Mouse (Mus musculus) forebrain, embryonic 12.5 days (tissue): ENCODE measurements around the gene Slc25a51. TPM values are rescaled to one million over a fixed set of nuclear protein-coding genes. Genes with fewer than 3 reads are reported as not detected.

Experiments used
- ATAC-seq: fragments of 200-750 bp; cut with Nextera tagmentation; 2 replicates; pipeline ENCODE4 v1.8.0; 2017; ENCODE audit warnings: moderate TSS enrichment; ENCODE audit not compliant: low FRiP score
- H3K27ac ChIP-seq: fragments of 300-500 bp; sonication (generic); 2 replicates; pipeline ENCODE4 v1.5.1; 2016; ENCODE audit warnings: mild to moderate bottlenecking
- H3K27me3 ChIP-seq: fragments of 300-500 bp; sonication (generic); 2 replicates; pipeline ENCODE4 v1.6.1; 2016; ENCODE audit warnings: mild to moderate bottlenecking
- H3K36me3 ChIP-seq: fragments of 300-500 bp; sonication (generic); replicated peaks from 2 replicates; pipeline ENCODE4 v1.6.1; 2016; ENCODE audit warnings: mild to moderate bottlenecking
- H3K4me1 ChIP-seq: fragments of 300-500 bp; sonication (generic); 2 replicates; pipeline ENCODE4 v1.6.1; 2016
- H3K4me2 ChIP-seq: fragments of 300-500 bp; sonication (generic); 2 replicates; pipeline ENCODE4 v1.6.1; 2016; ENCODE audit warnings: mild to moderate bottlenecking, moderate library complexity
- H3K4me3 ChIP-seq: fragments of 300-500 bp; sonication (generic); replicated peaks from 2 replicates; pipeline ENCODE4 v1.5.1; 2016; ENCODE audit warnings: mild to moderate bottlenecking
- H3K9ac ChIP-seq: fragments of 300-500 bp; sonication (generic); 2 replicates; pipeline ENCODE4 v1.6.1; 2016; ENCODE audit warnings: mild to moderate bottlenecking
- H3K9me3 ChIP-seq: fragments of 300-500 bp; sonication (generic); 2 replicates; pipeline ENCODE4 v1.6.1; 2016
- WGBS: fragments of 180-500 bp; shearing (Covaris S2); methylation state at CpG from one replicate; pipeline ENCODE4 v1.1.7; 2016; 5-methylcytosine and 5-hydroxymethylcytosine counted together
- polyA plus RNA-seq: library from polyadenylated mRNA; unstranded; fragments of >200 nt; fragmentation: Nextera tagmentation; extraction: Ambion mirVana; gene quantifications from 2 replicates; pipeline ENCODE4 v1.2.1, GENCODE M21; 2016

Gene Slc25a51
- polyA plus RNA-seq, 1 experiment from 2014 or later, result 86.8 TPM

DNA sequence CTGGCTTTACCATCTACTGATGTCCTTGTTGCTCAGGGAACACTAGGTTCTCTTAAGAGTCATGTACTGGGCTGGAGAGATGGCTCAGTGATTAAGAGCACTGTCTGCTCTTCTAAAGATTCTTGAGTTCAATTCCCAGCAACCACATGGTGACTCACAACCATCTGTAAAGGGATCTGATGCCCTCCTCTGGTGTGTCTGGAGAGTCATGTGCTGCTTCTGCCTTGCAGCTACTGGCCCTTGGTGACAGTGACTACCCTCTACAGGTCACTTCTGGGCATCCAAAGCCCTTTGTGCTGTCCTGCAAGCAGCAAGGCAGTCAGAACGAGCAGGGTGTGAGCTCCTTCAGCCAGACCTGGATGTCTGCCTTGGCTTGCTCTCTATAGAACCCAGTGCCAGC, 33.2 kb upstream of the Slc25a51 start:
- no peak for ATAC-seq
- H3K9me3 ChIP-seq, result no peaks in the 10 kb centered on the region
- no peak overlapping the region for H3K4me2 ChIP-seq
- peaks cover 20% of the 10 kb centered on the region for H3K4me1 ChIP-seq
- H3K9ac ChIP-seq, result no peak overlapping the region
- H3K4me3 ChIP-seq, result no peak overlapping the region
- peaks cover 30% of the 10 kb centered on the region for H3K36me3 ChIP-seq
- H3K27ac ChIP-seq, result no peak overlapping the region
- H3K27me3 ChIP-seq, result peaks cover 16% of the 10 kb centered on the region; the same call in 1 of the 2 replicates
- WGBS, result 62% methylated on average over 1 of the region's 1 CpGs

- Histone ChIP-seq H3K36me3 (peaks cover 21% of the 10 kb centered on the region), H3K27ac (no peak overlapping the region), H3K9me3 (no peaks in the 10 kb centered on the region), H3K4me2 (no peak overlapping the region), H3K4me3 (no peak overlapping the region), H3K27me3 (0 out of 2 replicates have a peak, but pooled peaks cover 3% of the 10 kb centered on the region), H3K4me1 (peaks cover 41% of the 10 kb centered on the region), H3K9ac (no peak overlapping the region)
- 67% methylated on average over 5 of the region's 5 CpGs for WGBS
- ATAC-seq, result no peak
Measured at GRCm38 (mm10) chr4:45439281-45439680, 30.7 kb upstream of the Slc25a51 start.

DNA sequence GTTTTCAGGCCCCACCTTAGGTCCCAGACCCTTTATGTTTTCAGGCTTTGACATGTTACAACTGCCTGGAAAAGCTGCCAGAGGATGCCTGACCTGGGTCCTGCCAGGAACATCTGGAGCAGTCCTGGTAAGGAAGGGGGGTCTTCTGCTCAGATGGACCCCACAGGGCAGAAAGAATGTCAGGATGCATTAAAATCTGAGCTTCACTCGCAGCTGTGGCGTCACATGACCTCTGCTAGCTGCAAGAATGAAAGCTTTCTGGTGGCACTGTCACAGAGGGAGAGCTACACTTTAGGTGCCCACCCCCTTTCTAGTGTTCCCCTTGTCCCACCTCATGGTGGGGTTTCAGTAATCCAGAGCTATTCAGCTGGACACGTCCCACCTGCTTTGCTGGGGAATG, 28.4 kb upstream of the Slc25a51 start:
- 0 out of 2 replicates have a peak, but pooled peaks cover 3% of the 10 kb centered on the region for H3K27me3 ChIP-seq
- 0 out of 2 replicates have a peak overlapping the region, but pooled peaks have one; percentile 9 for H3K9ac ChIP-seq
- H3K27ac ChIP-seq, result no peak overlapping the region
- H3K36me3 ChIP-seq, result peaks cover 7% of the 10 kb centered on the region; the same call in 1 of the 2 replicates
- 44% methylated on average over 3 of the region's 3 CpGs for WGBS
- H3K4me2 ChIP-seq, result no peak overlapping the region
- H3K9me3 ChIP-seq, result no peaks in the 10 kb centered on the region
- H3K4me3 ChIP-seq, result no peak overlapping the region
- H3K4me1 ChIP-seq, result peaks cover 47% of the 10 kb centered on the region
- peak; percentile 2; the same call in 1 of the 2 replicates for ATAC-seq

DNA sequence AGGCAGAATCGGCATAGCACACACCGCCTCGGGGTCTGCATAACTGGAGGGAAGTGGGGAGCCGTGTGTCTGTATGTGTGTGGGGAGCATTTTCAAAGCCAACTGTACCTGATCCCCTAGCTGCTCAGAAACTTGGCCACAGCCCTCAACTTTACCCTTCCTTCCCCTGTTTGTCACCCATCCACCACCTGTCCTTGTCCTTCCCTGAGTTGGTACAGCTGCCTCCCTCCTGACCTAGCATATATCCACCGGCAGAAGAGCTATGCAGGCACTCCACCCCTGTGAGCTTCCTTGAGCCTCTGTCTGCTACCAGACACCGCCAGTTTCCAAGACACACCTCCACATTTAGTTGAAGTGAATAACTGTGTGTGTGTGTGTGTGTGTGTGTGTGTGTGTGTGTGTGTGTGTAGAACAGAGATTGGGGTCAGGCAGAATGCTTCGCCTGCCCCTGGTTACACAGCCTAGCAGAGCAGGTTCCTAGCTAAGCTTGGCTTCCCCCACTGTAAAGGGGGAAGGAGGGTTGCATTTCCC, 27.9 kb upstream of the Slc25a51 start:
- Histone ChIP-seq H3K9me3 (no peaks in the 10 kb centered on the region), H3K36me3 (peaks cover 5% of the 10 kb centered on the region; the same call in 1 of the 2 replicates), H3K9ac (no peak overlapping the region), H3K4me1 (peaks cover 47% of the 10 kb centered on the region), H3K4me2 (no peak overlapping the region), H3K27me3 (0 out of 2 replicates have a peak, but pooled peaks cover 3% of the 10 kb centered on the region), H3K27ac (peak overlapping the region; percentile 16; the same call in 1 of the 2 replicates), H3K4me3 (no peak overlapping the region)
- ATAC-seq, result peak; percentile 49; the same call in 1 of the 2 replicates
- 74% methylated on average over 7 of the region's 7 CpGs for WGBS

DNA sequence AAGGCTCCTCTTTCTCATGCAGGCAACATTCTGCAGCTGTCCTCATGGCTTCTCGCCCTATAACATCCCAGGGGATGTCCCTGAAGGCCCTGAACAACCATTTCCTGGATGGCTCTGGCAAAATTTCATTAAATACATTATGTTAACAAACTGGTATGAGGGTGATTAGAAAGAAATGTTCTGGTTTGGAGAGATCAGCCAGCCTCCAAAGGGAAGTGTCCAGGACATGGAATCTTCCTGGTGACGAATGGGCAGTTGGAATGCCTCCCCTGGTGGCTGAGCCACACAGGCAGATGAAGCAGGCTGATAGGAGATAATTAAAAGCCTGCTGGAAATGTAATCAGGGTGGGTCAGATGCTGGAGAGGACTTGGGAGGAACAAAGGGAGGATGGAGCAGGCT, 27.3 kb upstream of the Slc25a51 start:
- no peak overlapping the region for H3K9ac ChIP-seq
- H3K9me3 ChIP-seq, result no peaks in the 10 kb centered on the region
- H3K27me3 ChIP-seq, result 0 out of 2 replicates have a peak, but pooled peaks cover 3% of the 10 kb centered on the region
- H3K36me3 ChIP-seq, result 0 out of 2 replicates have a peak, but pooled peaks cover 2% of the 10 kb centered on the region
- 68% methylated on average over 2 of the region's 2 CpGs for WGBS
- no peak overlapping the region for H3K4me2 ChIP-seq
- H3K27ac ChIP-seq, result peak overlapping the region; percentile 20; the same call in 1 of the 2 replicates
- ATAC-seq, result 0 out of 2 replicates have a peak, but pooled peaks have one; percentile 3
- peaks cover 47% of the 10 kb centered on the region for H3K4me1 ChIP-seq
- no peak overlapping the region for H3K4me3 ChIP-seq

GRCm38 (mm10) chr4:45434681-45435080, 26.1 kb upstream of the Slc25a51 start:
- Histone ChIP-seq H3K4me1 (peaks cover 48% of the 10 kb centered on the region), H3K9ac (no peak overlapping the region), H3K36me3 (no peaks in the 10 kb centered on the region), H3K27ac (no peak overlapping the region), H3K9me3 (no peaks in the 10 kb centered on the region), H3K27me3 (0 out of 2 replicates have a peak, but pooled peaks cover 3% of the 10 kb centered on the region), H3K4me3 (no peak overlapping the region), H3K4me2 (no peak overlapping the region)
- WGBS, result 80% methylated on average over 4 of the region's 4 CpGs
- ATAC-seq, result no peak; the same call in 1 of the 2 replicates

DNA sequence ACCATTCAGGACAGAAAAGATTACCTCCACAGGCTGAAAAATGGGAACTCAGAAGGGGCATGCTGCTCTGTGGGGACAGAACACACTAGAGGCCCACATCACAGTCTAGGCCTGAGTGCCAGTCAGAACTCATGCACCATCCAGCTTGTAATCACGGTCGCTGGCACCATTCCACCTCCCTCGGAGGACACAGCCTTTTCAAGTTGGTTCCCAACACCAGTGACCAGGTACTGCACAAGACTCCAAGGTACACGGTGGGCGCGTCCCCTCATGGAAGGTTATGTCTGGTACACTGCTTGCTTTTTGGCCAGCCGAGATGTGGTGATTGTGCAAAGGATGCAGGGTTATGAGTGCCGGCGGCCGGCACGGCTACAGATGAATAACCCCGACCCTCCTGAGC, 25.5 kb upstream of the Slc25a51 start:
- no peaks in the 10 kb centered on the region for H3K9me3 ChIP-seq
- no peak overlapping the region for H3K9ac ChIP-seq
- H3K27ac ChIP-seq, result no peak overlapping the region
- 0 out of 2 replicates have a peak, but pooled peaks cover 3% of the 10 kb centered on the region for H3K27me3 ChIP-seq
- no peaks in the 10 kb centered on the region for H3K36me3 ChIP-seq
- no peak overlapping the region for H3K4me3 ChIP-seq
- H3K4me1 ChIP-seq, result peaks cover 55% of the 10 kb centered on the region
- no peak overlapping the region for H3K4me2 ChIP-seq
- 79% methylated on average over 12 of the region's 12 CpGs for WGBS
- no peak for ATAC-seq

DNA sequence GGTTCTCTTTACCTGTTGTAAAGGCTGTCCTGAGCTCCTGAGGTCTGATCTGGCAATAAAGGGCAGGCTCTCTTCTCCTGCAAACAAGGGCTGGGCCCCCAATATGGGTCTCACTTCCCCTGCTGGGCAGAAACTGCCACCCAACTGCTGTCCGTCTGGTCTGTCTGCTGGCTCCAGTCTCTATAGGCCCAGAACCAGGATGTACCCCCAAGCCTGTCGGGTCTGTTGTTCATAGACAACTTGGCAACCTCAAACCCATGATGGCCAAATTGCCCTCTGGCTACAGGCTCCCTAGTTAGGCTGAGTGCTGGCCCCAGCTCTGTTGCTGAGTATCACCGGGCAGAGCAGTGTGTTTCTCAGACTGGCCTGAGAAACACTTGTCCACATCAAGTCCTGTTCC, 23.2 kb upstream of the Slc25a51 start:
- WGBS, result 79% methylated on average over 3 of the region's 3 CpGs
- no peaks in the 10 kb centered on the region for H3K27me3 ChIP-seq
- ATAC-seq, result no peak
- H3K4me2 ChIP-seq, result no peak overlapping the region
- H3K4me1 ChIP-seq, result peaks cover 67% of the 10 kb centered on the region
- no peak overlapping the region for H3K4me3 ChIP-seq
- no peak overlapping the region for H3K27ac ChIP-seq
- no peak overlapping the region for H3K9ac ChIP-seq
- no peaks in the 10 kb centered on the region for H3K36me3 ChIP-seq
- no peaks in the 10 kb centered on the region for H3K9me3 ChIP-seq

DNA sequence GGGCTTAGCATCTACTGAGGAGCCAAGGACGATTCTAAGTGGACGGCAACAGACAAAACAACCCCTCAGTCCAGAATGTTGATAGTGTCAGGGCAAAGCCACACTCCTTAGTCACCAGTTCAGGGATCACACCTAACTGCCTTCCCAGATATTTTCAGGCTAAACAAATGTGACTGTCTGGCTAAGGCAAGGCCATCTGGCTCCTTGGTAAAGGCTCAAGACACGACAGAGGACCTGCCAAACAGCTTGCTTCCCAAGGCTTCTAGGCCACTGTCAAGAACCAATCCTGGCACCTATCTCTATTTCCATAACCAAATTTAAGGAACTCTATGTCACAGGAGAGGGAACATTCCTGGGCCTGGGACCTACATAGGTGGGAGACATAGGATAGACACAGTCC, 22.8 kb upstream of the Slc25a51 start:
- H3K27ac ChIP-seq, result no peak overlapping the region
- peaks cover 67% of the 10 kb centered on the region for H3K4me1 ChIP-seq
- no peak overlapping the region for H3K9ac ChIP-seq
- no peaks in the 10 kb centered on the region for H3K27me3 ChIP-seq
- no peaks in the 10 kb centered on the region for H3K36me3 ChIP-seq
- H3K9me3 ChIP-seq, result no peaks in the 10 kb centered on the region
- no peak overlapping the region for H3K4me2 ChIP-seq
- H3K4me3 ChIP-seq, result no peak overlapping the region
- no peak for ATAC-seq
- WGBS, result 89% methylated on average over 3 of the region's 3 CpGs

DNA sequence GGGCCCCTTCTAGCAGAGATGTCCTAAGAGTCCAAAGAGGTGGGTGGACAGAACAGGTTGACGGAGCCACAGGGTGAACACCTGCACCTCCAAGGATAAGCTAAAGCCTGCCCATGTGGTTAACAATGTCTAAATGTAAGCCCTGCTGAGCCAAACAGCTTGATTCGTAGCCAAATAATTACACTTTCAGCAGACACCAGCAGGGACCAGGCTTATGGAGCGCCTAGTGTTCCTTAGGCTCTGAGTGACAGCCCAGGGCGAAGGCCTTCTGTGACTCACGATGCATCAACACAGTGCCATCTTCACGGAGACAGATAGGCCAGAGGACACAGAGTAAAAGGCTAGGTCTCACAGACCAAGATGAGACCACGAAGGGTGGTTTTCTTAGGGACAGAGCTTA, 20.9 kb upstream of the Slc25a51 start:
- Histone ChIP-seq H3K27ac (peak overlapping the region; percentile 65), H3K4me2 (no peak overlapping the region), H3K4me1 (peaks cover 54% of the 10 kb centered on the region), H3K4me3 (no peak overlapping the region), H3K9me3 (no peaks in the 10 kb centered on the region), H3K27me3 (0 out of 2 replicates have a peak, but pooled peaks cover 4% of the 10 kb centered on the region), H3K36me3 (no peaks in the 10 kb centered on the region), H3K9ac (no peak overlapping the region)
- WGBS, result 68% methylated on average over 7 of the region's 7 CpGs
- no peak; the same call in 1 of the 2 replicates for ATAC-seq

- 28% methylated on average over 13 of the region's 13 CpGs for WGBS
- no peak overlapping the region for H3K9ac ChIP-seq
- H3K4me3 ChIP-seq, result no peak overlapping the region
- no peaks in the 10 kb centered on the region for H3K36me3 ChIP-seq
- H3K9me3 ChIP-seq, result no peaks in the 10 kb centered on the region
- H3K4me1 ChIP-seq, result peaks cover 50% of the 10 kb centered on the region
- 0 out of 2 replicates have a peak, but pooled peaks cover 4% of the 10 kb centered on the region for H3K27me3 ChIP-seq
- no peak overlapping the region for H3K4me2 ChIP-seq
- peak overlapping the region; percentile 80 for H3K27ac ChIP-seq
- peak; percentile 76 for ATAC-seq
Measured at GRCm38 (mm10) chr4:45426724-45427457, 18.3 kb upstream of the Slc25a51 start.

- H3K4me1 ChIP-seq, result peaks cover 69% of the 10 kb centered on the region
- H3K27ac ChIP-seq, result peak overlapping the region; percentile 42; the same call in 1 of the 2 replicates
- H3K4me2 ChIP-seq, result no peak overlapping the region
- H3K9ac ChIP-seq, result no peak overlapping the region
- no peak for ATAC-seq
- no peak overlapping the region for H3K4me3 ChIP-seq
- WGBS, result 10% methylated on average over 8 of the region's 8 CpGs
- H3K36me3 ChIP-seq, result no peaks in the 10 kb centered on the region
- H3K27me3 ChIP-seq, result 0 out of 2 replicates have a peak, but pooled peaks cover 4% of the 10 kb centered on the region
- no peaks in the 10 kb centered on the region for H3K9me3 ChIP-seq
Measured at GRCm38 (mm10) chr4:45423406-45423805, 14.8 kb upstream of the Slc25a51 start.
